Mouse (Mus musculus) frontal cortex, postnatal 14 days (tissue): ENCODE measurements around the gene 2700081O15Rik.
"Not testable (repeated sequence)": the region's sequence is repeated elsewhere in the genome, so short reads cannot be mapped to it uniquely, and the experiment has no call there.

ENCODE experiments used
- DNase-seq, 2 experiments: peaks; one replicate each; pipeline ENCODE4 v3.0.0; 2022; ENCODE audit warnings: low spot score in 2 of 2

2700081O15Rik gene

GRCm38 (mm10) chr19:7416834-7417735 is at the start of gene 2700081O15Rik:
2700081O15Rik (plus strand) TSS chr19:7417625.
- peak; percentile 43 to 69 for DNase-seq

- not testable (repeated sequence) for DNase-seq
These were observed 48.0 kb upstream of the 2700081O15Rik start for GRCm38 (mm10) chr19:7369469-7369868.

GRCm38 (mm10) chr19:7374491-7374890 is 42.9 kb upstream of the 2700081O15Rik start:
- no peak for DNase-seq

GRCm38 (mm10) chr19:7377639-7378038 is 39.8 kb upstream of the 2700081O15Rik start:
- DNase-seq = no peak

- no peak for DNase-seq
These were observed 35.5 kb upstream of the 2700081O15Rik start for GRCm38 (mm10) chr19:7381906-7382247.

GRCm38 (mm10) chr19:7382248-7382902 is 35.0 kb upstream of the 2700081O15Rik start:
- DNase-seq = peak; percentile 39 to 55

GRCm38 (mm10) chr19:7382903-7383865 is 34.2 kb upstream of the 2700081O15Rik start, which contains the start of gene Spindoc:
Spindoc (minus strand) TSS chr19:7382994.
- DNase-seq = peak; percentile 95 to 99

GRCm38 (mm10) chr19:7386042-7386441 is 31.4 kb upstream of the 2700081O15Rik start:
- DNase-seq = no peak

- DNase-seq = no peak
These were observed 28.9 kb upstream of the 2700081O15Rik start for GRCm38 (mm10) chr19:7388488-7388887.

- DNase-seq = not testable (repeated sequence)
These were observed 20.3 kb upstream of the 2700081O15Rik start for GRCm38 (mm10) chr19:7396867-7397826.

- not testable (repeated sequence) for DNase-seq
These were observed 18.5 kb upstream of the 2700081O15Rik start for GRCm38 (mm10) chr19:7398898-7399297.

- DNase-seq = no peak
These were observed 16.8 kb upstream of the 2700081O15Rik start for GRCm38 (mm10) chr19:7400635-7401034.

- DNase-seq = no peak
These were observed 12.7 kb upstream of the 2700081O15Rik start for GRCm38 (mm10) chr19:7404623-7405229.

GRCm38 (mm10) chr19:7412361-7412760 is 5.1 kb upstream of the 2700081O15Rik start:
- no peak for DNase-seq

GRCm38 (mm10) chr19:7415916-7416833 is 1.2 kb upstream of the 2700081O15Rik start:
- DNase-seq = no peak

- peak; percentile 53 to 74 for DNase-seq
These were observed 755 bp downstream of the 2700081O15Rik start for GRCm38 (mm10) chr19:7417911-7418849.

GRCm38 (mm10) chr19:7419134-7419533 is 1.7 kb downstream of the 2700081O15Rik start:
- peak in 1 of 2 experiments; percentile 10 for DNase-seq

GRCm38 (mm10) chr19:7420108-7420507 is 2.7 kb downstream of the 2700081O15Rik start:
- peak in 1 of 2 experiments; percentile 7 for DNase-seq
